Mouse (Mus musculus): ENCODE results near the gene Ank3. TPM values are rescaled to one million over a fixed set of nuclear protein-coding genes. Genes with fewer than 3 reads are reported as not detected.

The Ank3 gene
- total and polyA plus RNA-seq, 2 experiments from 2014 or later: 23.4 to 64.7 TPM

GRCm38 (mm10) chr10:69389511-69389910 lies 9.1 kb upstream of the Ank3 start:
- DNase-seq (ENCODE audit: low spot score): no peak
- H3K27ac ChIP-seq (ENCODE audit: low read depth): no peak overlapping the region
- no peaks in the 10 kb centered on the region for H3K27me3 ChIP-seq (ENCODE audit: control insufficient read depth, insufficient read depth, low read length)
- no peaks in the 10 kb centered on the region for H3K36me3 ChIP-seq (replicated peaks; ENCODE audit: control insufficient read depth, insufficient read depth, low read length)
- no peaks in the 10 kb centered on the region for H3K4me1 ChIP-seq (ENCODE audit: control insufficient read depth, insufficient read depth)
- no peaks in the 10 kb centered on the region for H3K9me3 ChIP-seq (replicated peaks; ENCODE audit: control insufficient read depth, low read length)
- WGBS: 81% methylated on average over 4 of the region's 4 CpGs
- no peak overlapping the region for H3K9ac ChIP-seq (replicated peaks; ENCODE audit: low read depth, low read length)
- TF ChIP-seq EP300 (IDR thresholded peaks at IDR 0.05; ENCODE audit: low read depth) (no peak), CTCF (IDR thresholded peaks at IDR 0.05; ENCODE audit: low read depth) (no peak)
- H3K4me2 ChIP-seq (ENCODE audit: low read depth, low read length): no peak overlapping the region
- ATAC-seq (ENCODE audit: insufficient read depth, low read depth): no peak
- H3K4me3 ChIP-seq (ENCODE audit: low read depth, low read length): no peak overlapping the region

GRCm38 (mm10) chr10:69398197-69398762 lies 293 bp upstream of the Ank3 start:
- no peak for DNase-seq (ENCODE audit: low spot score)
- ATAC-seq (ENCODE audit: insufficient read depth, low read depth): no peak
- H3K27me3 ChIP-seq (ENCODE audit: control insufficient read depth, insufficient read depth, low read length): peaks cover 33% of the 10 kb centered on the region

DNA sequence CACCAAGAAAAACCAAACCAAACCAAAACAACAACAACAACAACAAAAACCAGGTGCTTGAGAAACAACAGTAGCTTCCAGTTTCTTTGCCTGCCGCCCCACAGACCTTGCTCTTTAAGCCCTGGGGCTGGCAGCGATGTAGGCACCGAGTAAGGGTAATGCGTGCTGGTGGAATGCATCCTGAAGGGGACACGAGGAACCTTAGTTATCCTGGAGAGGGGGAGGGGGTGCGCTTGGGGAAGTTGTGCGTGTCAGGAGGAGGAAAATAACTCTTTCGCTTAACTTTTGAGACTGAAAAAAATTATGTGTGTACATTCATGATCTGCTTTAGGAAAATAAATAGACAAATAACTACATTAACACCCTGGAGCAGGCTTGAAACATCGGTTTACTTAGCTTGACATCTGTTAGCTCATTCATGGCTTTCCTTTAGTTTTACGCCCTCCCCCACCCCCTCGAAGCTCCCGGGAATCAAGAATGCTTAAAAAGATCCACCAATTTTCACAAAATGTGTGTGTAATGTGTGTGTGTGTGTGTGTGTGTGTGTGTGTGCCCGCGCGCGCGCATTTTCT lies 1.3 kb downstream of the Ank3 start:
- Histone ChIP-seq H3K9me3 (replicated peaks; ENCODE audit: control insufficient read depth, low read length) (no peaks in the 10 kb centered on the region), H3K36me3 (replicated peaks; ENCODE audit: control insufficient read depth, insufficient read depth, low read length) (no peaks in the 10 kb centered on the region), H3K4me3 (ENCODE audit: low read depth, low read length) (peak overlapping the region; percentile 80), H3K4me2 (ENCODE audit: low read depth, low read length) (peak overlapping the region; percentile 100), H3K4me1 (ENCODE audit: control insufficient read depth, insufficient read depth) (peaks cover 24% of the 10 kb centered on the region), H3K9ac (replicated peaks; ENCODE audit: low read depth, low read length) (peak overlapping the region; percentile 47; the same call in 1 of the 2 replicates), H3K27me3 (ENCODE audit: control insufficient read depth, insufficient read depth, low read length) (peaks cover 33% of the 10 kb centered on the region), H3K27ac (ENCODE audit: low read depth) (no peak overlapping the region)
- WGBS: 5% methylated on average over 17 of the region's 17 CpGs
- TF ChIP-seq CTCF (IDR thresholded peaks at IDR 0.05; ENCODE audit: low read depth) (no peak), EP300 (IDR thresholded peaks at IDR 0.05; ENCODE audit: low read depth) (no peak)
- no peak for DNase-seq (ENCODE audit: low spot score)
- no peak for ATAC-seq (ENCODE audit: insufficient read depth, low read depth)

More at GRCm38 (mm10) chr10:69398197-69398762, 293 bp upstream of the Ank3 start:
- H3K9ac ChIP-seq (replicated peaks; ENCODE audit: low read depth, low read length): peak overlapping the region; percentile 47; the same call in 1 of the 2 replicates
- peak overlapping the region; percentile 80 for H3K4me3 ChIP-seq (ENCODE audit: low read depth, low read length)
- H3K9me3 ChIP-seq (replicated peaks; ENCODE audit: control insufficient read depth, low read length): no peaks in the 10 kb centered on the region
- H3K4me1 ChIP-seq (ENCODE audit: control insufficient read depth, insufficient read depth): peaks cover 24% of the 10 kb centered on the region
- no peaks in the 10 kb centered on the region for H3K36me3 ChIP-seq (replicated peaks; ENCODE audit: control insufficient read depth, insufficient read depth, low read length)
- TF ChIP-seq CTCF (IDR thresholded peaks at IDR 0.05; ENCODE audit: low read depth) (no peak), EP300 (IDR thresholded peaks at IDR 0.05; ENCODE audit: low read depth) (no peak)
- H3K4me2 ChIP-seq (ENCODE audit: low read depth, low read length): peak overlapping the region; percentile 100
- under 1% methylated on average over 26 of the region's 26 CpGs for WGBS
- no peak overlapping the region for H3K27ac ChIP-seq (ENCODE audit: low read depth)

DNA sequence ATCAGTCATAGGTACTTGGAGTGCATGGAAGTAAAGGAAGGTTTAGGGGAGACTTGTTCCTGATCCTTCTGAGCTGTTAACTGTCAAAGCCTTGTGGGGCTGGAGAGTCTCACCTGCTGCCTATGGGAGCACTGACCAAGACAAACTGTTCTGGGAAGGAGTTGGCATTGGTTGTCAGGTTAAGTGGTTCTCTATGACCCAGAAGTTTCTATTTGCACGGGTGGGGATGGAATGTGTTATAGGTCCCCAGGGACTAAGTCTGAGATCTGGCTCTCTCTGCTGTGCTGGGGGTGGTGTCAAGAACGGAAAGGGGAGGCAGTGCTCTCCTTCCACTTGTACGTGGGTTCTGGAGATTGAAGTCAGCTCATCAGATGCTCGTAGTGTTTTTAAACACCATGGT lies 6.9 kb downstream of the Ank3 start:
- TF ChIP-seq CTCF (IDR thresholded peaks at IDR 0.05; ENCODE audit: low read depth) (no peak), EP300 (IDR thresholded peaks at IDR 0.05; ENCODE audit: low read depth) (no peak)
- ATAC-seq (ENCODE audit: insufficient read depth, low read depth) (no peak), DNase-seq (ENCODE audit: low spot score) (no peak)
- Histone ChIP-seq H3K4me1 (ENCODE audit: control insufficient read depth, insufficient read depth) (peaks cover under 1% of the 10 kb centered on the region; the same call in 1 of the 2 replicates), H3K9me3 (replicated peaks; ENCODE audit: control insufficient read depth, low read length) (no peaks in the 10 kb centered on the region), H3K27ac (ENCODE audit: low read depth) (no peak overlapping the region), H3K9ac (replicated peaks; ENCODE audit: low read depth, low read length) (no peak overlapping the region), H3K27me3 (ENCODE audit: control insufficient read depth, insufficient read depth, low read length) (peaks cover 8% of the 10 kb centered on the region), H3K36me3 (replicated peaks; ENCODE audit: control insufficient read depth, insufficient read depth, low read length) (no peaks in the 10 kb centered on the region), H3K4me3 (ENCODE audit: low read depth, low read length) (no peak overlapping the region), H3K4me2 (ENCODE audit: low read depth, low read length) (no peak overlapping the region)
- WGBS: 47% methylated on average over 4 of the region's 4 CpGs

GRCm38 (mm10) chr10:69414888-69415287 lies 16.3 kb downstream of the Ank3 start:
- ATAC-seq (ENCODE audit: insufficient read depth, low read depth) (no peak), DNase-seq (ENCODE audit: low spot score) (no peak)
- 42% methylated on average over 12 of the region's 12 CpGs for WGBS
- TF ChIP-seq CTCF (IDR thresholded peaks at IDR 0.05; ENCODE audit: low read depth): no peak
- TF ChIP-seq EP300 (IDR thresholded peaks at IDR 0.05; ENCODE audit: low read depth): no peak
- Histone ChIP-seq H3K4me2 (ENCODE audit: low read depth, low read length) (no peak overlapping the region), H3K4me3 (ENCODE audit: low read depth, low read length) (no peak overlapping the region), H3K27me3 (ENCODE audit: control insufficient read depth, insufficient read depth, low read length) (no peaks in the 10 kb centered on the region), H3K27ac (ENCODE audit: low read depth) (no peak overlapping the region), H3K9me3 (replicated peaks; ENCODE audit: control insufficient read depth, low read length) (no peaks in the 10 kb centered on the region), H3K9ac (replicated peaks; ENCODE audit: low read depth, low read length) (no peak overlapping the region), H3K36me3 (replicated peaks; ENCODE audit: control insufficient read depth, insufficient read depth, low read length) (no peaks in the 10 kb centered on the region), H3K4me1 (ENCODE audit: control insufficient read depth, insufficient read depth) (no peaks in the 10 kb centered on the region)
